Mouse (Mus musculus) activated CD4-positive, CD25-positive, alpha-beta regulatory T cell, adult 9 weeks (primary cell): Measurements from ENCODE around the gene Pank4. TPM values are rescaled to one million over a fixed set of nuclear protein-coding genes. Genes with fewer than 3 reads are reported as not detected.

Experiments
- polyA plus RNA-seq: library from polyadenylated mRNA; unstranded; fragments of 100-300 nt; shearing (Covaris generic); gene quantifications from one replicate; pipeline ENCODE4 v1.2.1, GENCODE M21; 2017

The Pank4 gene
- polyA plus RNA-seq = 65.4 TPM

DNA sequence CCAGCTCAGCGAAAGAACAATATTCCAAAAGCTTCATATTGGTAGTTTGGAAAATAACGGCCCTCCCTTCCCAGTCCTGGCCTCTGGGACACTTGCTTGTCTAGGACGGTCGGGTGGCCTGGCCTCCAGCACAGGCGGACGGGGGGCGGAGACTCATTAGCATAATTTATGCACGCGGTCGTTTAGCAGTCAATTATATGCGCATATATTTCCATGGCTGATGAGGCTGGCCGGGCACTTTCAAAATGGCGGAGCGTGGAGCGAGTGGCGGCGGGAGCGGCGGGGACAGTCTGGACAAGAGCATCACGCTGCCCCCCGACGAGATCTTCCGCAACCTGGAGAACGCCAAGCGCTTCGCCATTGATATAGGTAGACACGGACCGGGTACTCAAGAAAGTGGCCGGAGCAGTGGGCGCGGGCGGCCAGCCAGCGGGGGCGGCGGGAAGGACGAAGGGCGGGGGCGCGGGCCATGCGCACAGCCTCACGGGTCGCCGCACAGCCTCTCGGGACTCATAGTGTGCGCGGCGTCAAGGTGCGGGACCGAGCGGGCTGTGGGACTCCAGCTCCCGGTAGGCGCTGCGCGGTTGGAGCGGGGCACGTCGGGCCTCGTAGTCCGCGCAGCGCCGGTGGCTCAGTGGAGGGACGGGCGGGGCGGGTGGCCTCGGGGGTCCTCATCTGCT, at the start of gene Pank4:
TSS of gene Pank4 (plus strand) at position 223 of the 680 bp plus-strand sequence.

DNA sequence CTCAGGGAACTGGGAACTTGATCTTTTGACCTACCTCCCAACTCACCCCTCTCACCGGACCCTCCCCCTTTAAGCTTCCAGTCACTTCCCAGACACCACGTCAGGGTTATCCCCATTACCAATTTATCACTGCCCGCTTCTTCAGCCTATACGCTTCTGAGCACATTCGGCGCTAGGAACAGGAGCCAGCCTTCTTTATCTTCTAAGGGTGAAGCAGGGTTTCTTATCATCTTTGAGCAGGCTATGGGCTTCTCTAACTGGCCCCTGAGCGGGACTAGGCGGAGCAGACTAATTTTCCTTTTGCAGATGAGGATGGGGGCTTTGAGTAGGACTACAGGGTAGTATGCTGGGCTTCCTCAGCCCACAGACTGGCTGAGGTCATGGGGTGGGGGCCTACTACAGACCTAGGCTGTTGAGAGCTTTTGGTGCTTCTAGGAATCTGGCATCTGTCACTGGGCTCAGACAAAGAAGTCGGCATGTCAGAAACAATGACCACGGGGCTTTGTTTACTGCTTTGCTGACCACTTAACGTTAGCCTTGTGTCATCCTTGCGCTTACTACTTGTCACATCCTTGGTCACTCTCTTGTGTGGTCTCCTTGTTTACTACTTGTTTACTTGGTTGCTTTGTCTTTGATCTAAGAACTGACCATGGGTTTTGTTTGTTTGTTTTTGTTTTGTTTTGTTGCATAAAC, 35.4 kb upstream of the Pank4 start, which contains the start of gene Tnfrsf14:
TSS of gene Tnfrsf14 (minus strand) at position 169 of the 693 bp plus-strand sequence.

DNA sequence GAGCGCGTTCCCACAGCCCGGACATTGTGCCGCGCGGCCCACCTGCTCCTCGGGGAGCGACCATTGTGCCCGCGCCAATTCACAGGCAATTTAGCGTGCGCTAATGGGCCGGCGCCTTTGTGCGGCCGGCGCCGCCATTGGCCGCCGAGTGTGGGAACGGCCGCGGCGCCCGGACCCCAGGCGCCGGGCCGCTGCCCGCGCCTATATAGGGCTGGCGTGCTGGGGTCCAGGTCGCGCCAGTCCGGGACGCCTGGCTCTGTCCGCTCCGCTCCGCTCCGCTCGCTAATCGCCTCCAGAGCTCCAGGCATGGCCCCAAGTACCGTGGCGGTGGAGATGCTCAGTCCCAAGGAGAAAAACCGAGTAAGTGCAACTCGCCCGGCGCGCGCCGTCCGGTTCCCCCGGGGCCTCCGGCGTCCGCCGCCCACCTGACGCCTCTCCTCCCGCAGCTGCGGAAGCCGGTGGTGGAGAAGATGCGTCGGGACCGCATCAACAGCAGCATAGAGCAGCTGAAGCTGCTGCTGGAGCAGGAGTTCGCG, 3.2 kb upstream of the Pank4 start, which contains the start of gene Hes5:
TSS of gene Hes5 (plus strand) at position 234 of the 536 bp plus-strand sequence.

Other genes starting within 250 kb of the Pank4 start
- not detected for gene Ttc34, start 126.7 kb upstream of the Pank4 start, polyA plus RNA-seq
- gene Mmel1, start 94.5 kb upstream of the Pank4 start, polyA plus RNA-seq = not detected
- gene Fam213b, start 65.0 kb upstream of the Pank4 start, polyA plus RNA-seq = 4.2 TPM
- gene Tnfrsf14, start 35.6 kb upstream of the Pank4 start, polyA plus RNA-seq = 14.8 TPM
- 0.43 TPM for gene Hes5, start 3.2 kb upstream of the Pank4 start, polyA plus RNA-seq
- not detected for gene Plch2, start 92.7 kb downstream of the Pank4 start, polyA plus RNA-seq
- 11.7 TPM for gene Pex10, start 102.9 kb downstream of the Pank4 start, polyA plus RNA-seq
- gene Rer1, start 122.3 kb downstream of the Pank4 start, polyA plus RNA-seq = 181 TPM
- 2.6 TPM for gene Morn1, start 122.5 kb downstream of the Pank4 start, polyA plus RNA-seq